ENCODE assay signal across 14 mouse cellular contexts in the genomic region with DNA sequence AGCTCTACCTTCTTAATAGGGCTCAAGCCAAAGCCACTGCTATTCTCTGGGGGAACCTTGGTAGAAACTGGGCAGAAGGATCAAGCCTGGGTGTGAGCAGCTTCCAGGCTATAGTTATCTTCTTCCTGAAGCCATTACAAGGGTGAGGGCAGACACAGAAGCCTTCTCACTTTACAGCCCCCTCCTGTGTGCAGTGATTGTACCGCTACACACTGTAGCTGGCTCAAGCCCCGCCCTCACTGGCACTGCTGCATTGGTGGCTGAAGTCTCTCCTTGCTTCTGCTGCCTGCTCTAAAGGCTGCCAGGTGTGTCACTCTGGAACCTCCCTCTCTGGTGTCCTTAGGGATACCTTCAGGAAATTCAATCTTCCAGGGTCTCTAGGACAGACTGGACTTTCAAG.
"Had no signal": no experiment of that assay in that cellular context is flagged by ENCODE, and none has a peak within 500 bp of the region (broad histone marks: within the 10 kb centered on the region; RNA-seq: fewer than 3 reads in every experiment).

No protein-coding gene starts in this region.

- H3K9ac ChIP-seq: lung, embryonic 14.5 days; midbrain, embryonic 13.5 days; midbrain, embryonic 15.5 days; neural tube, embryonic 12.5 days; stomach, embryonic 15.5 days had no signal

- ATAC-seq: midbrain, embryonic 13.5 days; midbrain, embryonic 15.5 days had no signal

- H3K36me3 ChIP-seq: midbrain, embryonic 13.5 days; midbrain, embryonic 15.5 days; neural tube, embryonic 12.5 days; stomach, embryonic 15.5 days had no signal

- H3K4me3 ChIP-seq: midbrain, embryonic 13.5 days; midbrain, embryonic 15.5 days; neural tube, embryonic 12.5 days; stomach, embryonic 15.5 days had no signal

- H3K9me3 ChIP-seq: midbrain, embryonic 13.5 days; midbrain, embryonic 15.5 days; neural tube, embryonic 12.5 days; stomach, embryonic 15.5 days had no signal

- H3K4me2 ChIP-seq: lung, embryonic 14.5 days; midbrain, embryonic 11.5 days; midbrain, embryonic 13.5 days; midbrain, embryonic 15.5 days; neural tube, embryonic 12.5 days; stomach, embryonic 15.5 days had no signal

- H3K27me3 ChIP-seq: midbrain, embryonic 13.5 days; midbrain, embryonic 15.5 days; neural tube, embryonic 12.5 days; stomach, embryonic 15.5 days had no signal

- H3K27ac ChIP-seq: midbrain, embryonic 13.5 days; midbrain, embryonic 15.5 days; neural tube, embryonic 12.5 days; stomach, embryonic 15.5 days; stomach, postnatal 0 days had no signal

- DNase-seq: lung, adult 18-20 months; lung, embryonic 14.5 days; lung, postnatal 10 days; lung, postnatal 4 days; right cerebral cortex, postnatal 14 days; thymus, adult 2 months; thymus, postnatal 25 days; thymus, postnatal 4 days had no signal
